Mouse (Mus musculus) hindbrain, embryonic 14.5 days (tissue): ENCODE measurements around the gene Casz1. TPM values are rescaled to one million over a fixed set of nuclear protein-coding genes. Genes with fewer than 3 reads are reported as not detected.

Source experiments
- ATAC-seq: fragments of 200-750 bp; cut with Nextera tagmentation; 2 replicates; pipeline ENCODE4 v1.8.0; 2017; ENCODE audit warnings: moderate number of reproducible peaks, mild to moderate bottlenecking, moderate TSS enrichment, moderate library complexity; ENCODE audit not compliant: low FRiP score
- DNase-seq: peaks from one replicate; pipeline ENCODE4 v3.0.0-alpha.2; 2015; ENCODE audit warnings: low spot score
- H3K27ac ChIP-seq: fragments of 300-500 bp; sonication (generic); 2 replicates; pipeline ENCODE4 v1.5.1; 2014; ENCODE audit warnings: mild to moderate bottlenecking, moderate library complexity
- H3K27me3 ChIP-seq: fragments of 300-500 bp; sonication (generic); 2 replicates; pipeline ENCODE4 v1.6.1; 2014; ENCODE audit warnings: mild to moderate bottlenecking, low read length, mixed read lengths; ENCODE audit not compliant: control insufficient read depth, insufficient read depth
- H3K36me3 ChIP-seq: fragments of 300-500 bp; sonication (generic); replicated peaks from 2 replicates; pipeline ENCODE4 v1.6.1; 2014; ENCODE audit not compliant: control insufficient read depth, insufficient read depth
- H3K4me1 ChIP-seq: fragments of 300-500 bp; sonication (generic); replicated peaks from 2 replicates; pipeline ENCODE4 v1.6.1; 2014; ENCODE audit warnings: antibody characterized with exemption, low read length, mixed read lengths; ENCODE audit not compliant: control insufficient read depth, insufficient read depth
- H3K4me2 ChIP-seq: fragments of 300-500 bp; sonication (generic); replicated peaks from 2 replicates; pipeline ENCODE4 v1.6.1; 2014; ENCODE audit warnings: mild to moderate bottlenecking, moderate library complexity
- H3K4me3 ChIP-seq: fragments of 300-500 bp; sonication (generic); replicated peaks from 2 replicates; pipeline ENCODE4 v1.5.1; 2014; ENCODE audit warnings: mild to moderate bottlenecking, low read length
- H3K9ac ChIP-seq: fragments of 300-500 bp; sonication (generic); 2 replicates; pipeline ENCODE4 v1.6.1; 2014
- H3K9me3 ChIP-seq: fragments of 300-500 bp; sonication (generic); 2 replicates; pipeline ENCODE4 v1.6.1; 2016; ENCODE audit warnings: low read length; ENCODE audit not compliant: control insufficient read depth
- WGBS: fragments of 180-500 bp; shearing (Covaris S2); extraction: QIAGEN DNeasy Blood & Tissue Kit; methylation state at CpG from one replicate; pipeline ENCODE4 v1.1.7; 2014; 5-methylcytosine and 5-hydroxymethylcytosine counted together
- polyA plus RNA-seq: library from polyadenylated mRNA; unstranded; fragments of >200 nt; fragmentation: Nextera tagmentation; extraction: Ambion mirVana; gene quantifications from 2 replicates; pipeline ENCODE4 v1.2.1, GENCODE M21; 2014

Gene Casz1
- polyA plus RNA-seq, 1 experiment from 2014 or later: 7.1 TPM

DNA sequence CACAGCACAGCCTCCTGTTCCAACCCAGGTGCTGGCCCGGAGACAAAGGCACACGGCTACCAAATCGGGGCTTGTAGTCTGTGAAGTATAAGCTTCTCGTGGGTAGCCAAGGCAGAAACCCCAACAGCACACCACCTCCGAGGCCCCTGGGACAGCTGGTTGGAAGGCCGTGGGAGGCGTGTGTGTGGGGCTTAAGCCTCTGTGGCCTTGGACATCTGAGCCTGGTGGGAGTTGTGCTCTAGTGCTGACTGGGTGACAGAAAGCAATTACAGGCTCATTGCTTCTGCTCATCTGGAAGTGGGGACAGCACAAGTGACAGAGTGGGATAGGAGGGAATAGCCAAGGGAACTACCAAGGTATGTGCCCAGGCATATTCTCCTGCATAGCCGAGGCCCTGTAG is 119.7 kb downstream of the Casz1 start:
- H3K27me3 ChIP-seq: peaks cover 34% of the 10 kb centered on the region
- H3K4me3 ChIP-seq: no peak overlapping the region
- ATAC-seq: no peak
- WGBS: 65% methylated on average over 8 of the region's 8 CpGs
- no peak overlapping the region for H3K9ac ChIP-seq
- H3K4me1 ChIP-seq: peaks cover 60% of the 10 kb centered on the region
- no peak for DNase-seq
- no peaks in the 10 kb centered on the region for H3K9me3 ChIP-seq
- peak overlapping the region; percentile 38; the same call in 1 of the 2 replicates for H3K27ac ChIP-seq
- H3K4me2 ChIP-seq: no peak overlapping the region
- no peaks in the 10 kb centered on the region for H3K36me3 ChIP-seq

DNA sequence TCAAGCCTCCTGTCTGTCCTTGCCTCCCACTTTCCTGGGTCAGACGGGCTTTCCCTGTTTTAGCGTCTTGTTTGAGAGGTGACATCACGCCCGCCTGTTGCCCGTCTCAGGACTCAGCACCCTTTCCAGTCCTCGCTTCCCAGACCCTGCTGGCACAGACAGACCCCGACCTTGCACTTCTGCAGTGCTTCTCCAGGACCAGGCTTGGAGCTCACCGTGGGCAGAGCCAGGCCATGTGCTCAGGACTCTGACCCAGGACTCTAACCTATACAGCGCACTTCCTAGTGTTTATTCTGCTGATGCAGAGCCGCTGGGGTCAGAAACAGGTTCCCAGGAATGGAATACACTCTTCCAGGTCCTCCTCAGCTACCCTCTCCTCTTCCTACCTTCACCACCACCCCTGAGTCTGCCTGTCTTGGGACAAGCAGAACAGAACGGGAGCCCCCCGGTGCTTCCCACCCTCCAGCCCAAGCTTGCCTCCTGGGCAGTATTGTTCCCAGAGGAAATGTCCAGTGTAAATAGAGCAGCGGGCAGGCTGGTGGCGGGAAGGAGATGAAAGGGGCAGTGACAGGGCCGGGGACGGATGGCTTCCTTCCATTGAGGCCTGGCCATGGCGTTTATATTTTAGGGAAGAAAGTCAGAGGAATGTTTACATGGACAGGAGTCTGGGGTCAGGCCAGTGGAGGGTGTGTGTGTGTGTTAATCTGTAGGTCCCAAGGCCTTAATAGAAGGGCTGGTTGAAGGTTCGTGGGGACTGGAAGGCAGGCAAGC is 121.5 kb downstream of the Casz1 start:
- peak overlapping the region; percentile 18; the same call in 1 of the 2 replicates for H3K9ac ChIP-seq
- H3K9me3 ChIP-seq: no peaks in the 10 kb centered on the region
- 39% methylated on average over 18 of the region's 18 CpGs for WGBS
- H3K27me3 ChIP-seq: peaks cover 24% of the 10 kb centered on the region; the same call in 1 of the 2 replicates
- no peak overlapping the region for H3K4me2 ChIP-seq
- no peak overlapping the region for H3K27ac ChIP-seq
- no peak for ATAC-seq
- no peaks in the 10 kb centered on the region for H3K36me3 ChIP-seq
- no peak for DNase-seq
- H3K4me1 ChIP-seq: peaks cover 64% of the 10 kb centered on the region
- no peak overlapping the region for H3K4me3 ChIP-seq

DNA sequence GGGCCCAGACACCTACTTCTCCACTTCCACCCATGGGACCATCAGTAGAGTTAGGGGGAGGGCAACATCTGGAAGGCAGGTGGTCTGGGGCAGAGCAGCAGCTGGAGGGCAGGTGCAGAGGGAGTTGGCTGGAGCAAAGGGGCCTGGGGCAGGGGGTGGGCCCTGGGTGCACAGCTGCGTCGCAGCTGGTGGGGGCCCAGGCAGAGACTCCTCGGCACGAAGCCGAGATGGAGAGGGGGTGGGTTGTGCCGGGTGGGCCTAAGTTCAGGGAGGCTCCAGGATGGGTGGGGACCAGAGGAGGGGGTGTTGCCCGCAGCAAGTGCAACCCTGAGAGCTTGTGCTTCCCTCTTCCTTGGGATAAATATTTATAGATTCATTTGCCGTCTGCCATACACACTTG is 122.2 kb downstream of the Casz1 start:
- H3K4me1 ChIP-seq: peaks cover 62% of the 10 kb centered on the region
- no peak overlapping the region for H3K4me3 ChIP-seq
- WGBS: 20% methylated on average over 8 of the region's 8 CpGs
- H3K27ac ChIP-seq: no peak overlapping the region
- no peaks in the 10 kb centered on the region for H3K9me3 ChIP-seq
- no peak overlapping the region for H3K4me2 ChIP-seq
- no peak overlapping the region for H3K9ac ChIP-seq
- no peak for DNase-seq
- no peaks in the 10 kb centered on the region for H3K36me3 ChIP-seq
- H3K27me3 ChIP-seq: peaks cover 21% of the 10 kb centered on the region; the same call in 1 of the 2 replicates
- ATAC-seq: no peak

DNA sequence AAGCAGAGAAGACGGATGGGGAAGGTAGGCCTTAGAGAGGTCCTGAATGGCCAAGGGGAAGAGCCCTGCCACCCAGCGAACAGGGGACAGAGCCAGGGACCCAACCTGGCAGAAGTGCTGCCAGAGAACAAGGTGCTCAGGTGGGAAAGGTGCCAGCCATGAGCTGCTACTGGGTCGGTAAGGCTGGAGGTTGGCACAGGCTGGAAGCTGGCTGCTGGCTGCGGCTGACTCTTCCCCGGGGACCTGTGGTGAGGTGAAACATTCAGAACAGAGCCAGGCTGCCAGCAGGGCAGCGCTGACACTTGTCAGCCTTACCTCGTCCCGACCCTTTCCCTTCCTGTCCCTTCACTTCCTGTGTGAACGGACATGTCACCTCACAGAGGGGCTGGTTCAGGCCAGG is 124.1 kb downstream of the Casz1 start:
- no peak overlapping the region for H3K4me3 ChIP-seq
- WGBS: 64% methylated on average over 9 of the region's 9 CpGs
- no peak overlapping the region for H3K27ac ChIP-seq
- no peak for ATAC-seq
- no peaks in the 10 kb centered on the region for H3K9me3 ChIP-seq
- H3K27me3 ChIP-seq: peaks cover 21% of the 10 kb centered on the region; the same call in 1 of the 2 replicates
- no peak for DNase-seq
- no peak overlapping the region for H3K4me2 ChIP-seq
- H3K9ac ChIP-seq: no peak overlapping the region
- H3K4me1 ChIP-seq: peaks cover 48% of the 10 kb centered on the region
- H3K36me3 ChIP-seq: no peaks in the 10 kb centered on the region

DNA sequence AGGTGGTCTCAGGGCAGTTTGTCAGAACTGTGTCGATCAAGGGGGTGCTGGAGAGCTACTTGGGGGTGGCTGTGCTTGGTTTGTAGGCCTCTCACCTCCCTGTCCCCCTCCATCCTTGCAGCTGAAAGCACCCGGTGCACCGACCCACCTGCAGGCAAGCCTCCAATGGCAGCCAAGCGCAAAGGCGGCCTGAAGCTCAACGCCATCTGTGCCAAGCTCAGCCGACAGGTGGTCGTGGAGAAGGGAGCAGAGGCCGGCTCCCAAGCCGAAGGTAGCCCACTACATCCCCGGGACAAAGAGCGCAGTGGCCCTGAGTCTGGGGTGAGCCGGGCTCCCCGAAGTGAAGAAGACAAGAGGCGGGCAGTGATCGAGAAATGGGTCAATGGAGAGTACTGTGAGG is 124.6 kb downstream of the Casz1 start:
- DNase-seq (no peak), ATAC-seq (no peak)
- no peaks in the 10 kb centered on the region for H3K9me3 ChIP-seq
- H3K4me1 ChIP-seq: peaks cover 42% of the 10 kb centered on the region
- H3K9ac ChIP-seq: no peak overlapping the region
- H3K27ac ChIP-seq: no peak overlapping the region
- H3K4me3 ChIP-seq: no peak overlapping the region
- H3K4me2 ChIP-seq: no peak overlapping the region
- WGBS: 83% methylated on average over 16 of the region's 16 CpGs
- H3K36me3 ChIP-seq: no peaks in the 10 kb centered on the region
- H3K27me3 ChIP-seq: peaks cover 21% of the 10 kb centered on the region; the same call in 1 of the 2 replicates

DNA sequence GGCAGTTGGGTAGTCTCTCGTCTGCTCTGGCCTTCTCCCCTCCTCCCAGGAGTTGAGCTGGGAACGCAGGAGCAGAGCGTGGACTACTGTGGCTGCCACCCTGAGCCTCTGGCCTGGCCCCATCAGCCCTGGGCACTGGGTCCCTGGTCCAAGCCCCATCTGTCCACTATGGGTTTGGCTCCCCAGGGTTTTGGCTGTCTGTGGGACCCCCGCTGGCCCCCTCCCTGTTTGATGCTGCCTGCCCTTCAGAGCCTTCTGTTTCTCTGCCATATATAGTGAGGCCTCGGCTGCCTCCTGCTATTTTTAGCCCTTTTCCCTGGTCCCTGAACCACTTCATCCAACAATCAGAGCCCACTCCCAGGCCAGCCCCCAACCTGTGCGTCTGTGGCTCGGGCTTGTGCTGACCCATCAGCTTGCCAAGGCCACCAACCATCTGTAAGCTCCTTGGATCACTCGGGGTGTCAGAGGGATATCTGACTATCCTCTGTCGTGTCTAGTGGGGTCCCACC is 126.5 kb downstream of the Casz1 start:
- ATAC-seq: no peak
- Histone ChIP-seq H3K9ac (peak overlapping the region; percentile 29; the same call in 1 of the 2 replicates), H3K4me3 (no peak overlapping the region), H3K4me1 (peaks cover 47% of the 10 kb centered on the region), H3K9me3 (no peaks in the 10 kb centered on the region), H3K36me3 (no peaks in the 10 kb centered on the region), H3K4me2 (no peak overlapping the region), H3K27ac (peak overlapping the region; percentile 61), H3K27me3 (0 out of 2 replicates have a peak, but pooled peaks cover 8% of the 10 kb centered on the region)
- no peak for DNase-seq
- WGBS: 59% methylated on average over 9 of the region's 9 CpGs

DNA sequence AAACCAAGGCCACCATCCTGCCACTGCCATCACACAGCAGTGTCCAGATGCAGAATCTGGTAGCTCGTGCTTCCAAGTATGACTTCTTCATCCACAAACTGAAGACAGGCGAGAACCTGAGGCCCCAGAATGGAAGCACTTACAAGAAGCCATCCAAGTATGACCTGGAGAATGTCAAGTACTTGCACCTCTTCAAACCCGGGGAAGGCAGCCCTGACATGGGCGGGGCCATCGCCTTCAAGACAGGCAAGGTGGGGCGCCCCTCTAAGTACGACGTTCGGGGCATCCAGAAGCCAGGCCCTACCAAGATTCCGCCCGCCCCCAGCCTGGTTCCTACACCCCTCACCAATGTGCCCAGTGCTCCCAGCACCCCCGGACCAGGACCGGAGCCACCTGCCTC is 128.9 kb downstream of the Casz1 start:
- H3K9ac ChIP-seq: no peak overlapping the region
- no peak overlapping the region for H3K4me3 ChIP-seq
- H3K4me2 ChIP-seq: no peak overlapping the region
- H3K27ac ChIP-seq: no peak overlapping the region
- ATAC-seq: no peak
- 93% methylated on average over 13 of the region's 13 CpGs for WGBS
- no peak for DNase-seq
- no peaks in the 10 kb centered on the region for H3K9me3 ChIP-seq
- H3K27me3 ChIP-seq: peaks cover 9% of the 10 kb centered on the region; the same call in 1 of the 2 replicates
- no peaks in the 10 kb centered on the region for H3K36me3 ChIP-seq
- H3K4me1 ChIP-seq: peaks cover 32% of the 10 kb centered on the region

DNA sequence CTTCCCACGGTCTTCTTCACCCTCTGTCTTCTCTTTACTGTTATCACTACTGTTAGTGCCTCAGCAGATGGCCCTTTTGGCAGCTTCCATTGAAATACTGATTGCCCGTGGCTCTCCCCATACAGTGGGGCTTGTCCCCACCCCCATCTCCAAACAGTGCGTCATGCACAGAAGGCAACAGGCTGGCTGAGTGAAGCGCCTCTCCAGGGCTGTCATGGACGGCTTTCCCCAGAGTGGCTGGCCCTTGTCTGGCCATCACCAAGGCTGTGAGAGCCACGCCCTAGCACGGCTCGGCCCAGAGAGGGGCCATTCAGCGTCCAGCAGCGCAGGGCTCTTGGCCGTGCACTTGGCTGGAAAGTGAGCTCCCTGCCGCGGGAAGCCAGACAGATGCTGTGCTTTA is 131.0 kb downstream of the Casz1 start:
- peaks cover 27% of the 10 kb centered on the region for H3K4me1 ChIP-seq
- H3K4me3 ChIP-seq: no peak overlapping the region
- no peaks in the 10 kb centered on the region for H3K36me3 ChIP-seq
- H3K27ac ChIP-seq: no peak overlapping the region
- DNase-seq: no peak
- H3K4me2 ChIP-seq: no peak overlapping the region
- no peak overlapping the region for H3K9ac ChIP-seq
- 24% methylated on average over 13 of the region's 13 CpGs for WGBS
- H3K9me3 ChIP-seq: no peaks in the 10 kb centered on the region
- H3K27me3 ChIP-seq: peaks cover 15% of the 10 kb centered on the region; the same call in 1 of the 2 replicates
- ATAC-seq: peak; percentile 31; the same call in 1 of the 2 replicates

DNA sequence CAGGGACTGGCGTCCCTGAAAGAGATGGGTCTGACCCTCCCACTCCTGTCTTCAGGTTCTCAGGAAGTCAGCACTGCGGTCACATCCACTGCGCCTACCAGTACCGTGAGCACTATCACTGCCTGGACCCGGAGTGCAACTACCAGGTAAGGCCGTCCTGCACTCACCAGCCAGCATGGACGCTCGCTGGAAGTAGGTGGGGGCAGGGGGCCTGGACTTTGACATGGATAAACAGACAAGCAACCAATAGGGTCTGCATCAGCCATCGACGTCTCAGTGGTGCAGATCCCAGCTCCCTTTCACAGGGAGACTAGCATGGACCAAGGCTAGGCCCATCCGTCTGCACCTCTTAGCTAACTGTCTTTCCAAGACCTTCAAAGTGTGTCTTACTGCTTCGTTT is 131.9 kb downstream of the Casz1 start:
- Histone ChIP-seq H3K9ac (no peak overlapping the region), H3K4me3 (no peak overlapping the region), H3K36me3 (no peaks in the 10 kb centered on the region), H3K4me1 (peaks cover 27% of the 10 kb centered on the region), H3K4me2 (no peak overlapping the region), H3K27me3 (peaks cover 15% of the 10 kb centered on the region; the same call in 1 of the 2 replicates), H3K27ac (no peak overlapping the region), H3K9me3 (no peaks in the 10 kb centered on the region)
- 89% methylated on average over 12 of the region's 12 CpGs for WGBS
- DNase-seq (no peak), ATAC-seq (no peak)
